Mouse (Mus musculus): ENCODE results near the gene Hmgcs2. TPM values are rescaled to one million over a fixed set of nuclear protein-coding genes. Genes with fewer than 3 reads are reported as not detected.

Hmgcs2 gene
- total and polyA plus RNA-seq, 3 experiments: not detected

- H3K27ac ChIP-seq (ENCODE audit: insufficient read depth, low read depth): no peak overlapping the region
- in situ Hi-C loops (cut with MboI; ENCODE audit: low pct_ligation_motif_present, low pct_unique_long_range_greater_than_20kb, low sequenced_read_pairs) (no loop called here), dilution Hi-C loops (cut with MboI; ENCODE audit: extremely low pct_ligation_motif_present, extremely low pct_unique_long_range_greater_than_20kb, low sequenced_read_pairs) (no loop called here)
Measured at GRCm38 (mm10) chr3:98300266-98300665, 20.0 kb downstream of the Hmgcs2 start.

GRCm38 (mm10) chr3:98301761-98302160 lies 21.5 kb downstream of the Hmgcs2 start:
- no peaks in the 10 kb centered on the region for H3K79me2 ChIP-seq (replicated peaks; ENCODE audit: control insufficient read depth, extremely low read depth, insufficient read depth, poor library complexity, severe bottlenecking)
- no peak overlapping the region for H3K27ac ChIP-seq (ENCODE audit: insufficient read depth, low read depth)
- in situ Hi-C loops (cut with MboI; ENCODE audit: low pct_ligation_motif_present, low pct_unique_long_range_greater_than_20kb, low sequenced_read_pairs) (no loop called here), dilution Hi-C loops (cut with MboI; ENCODE audit: extremely low pct_ligation_motif_present, extremely low pct_unique_long_range_greater_than_20kb, low sequenced_read_pairs) (no loop called here)
- no peaks in the 10 kb centered on the region for H3K9me3 ChIP-seq (replicated peaks; ENCODE audit: low read length)
- no peak for DNase-seq (ENCODE audit: extremely low read depth)
- no peaks in the 10 kb centered on the region for H3K36me3 ChIP-seq (replicated peaks in 1 of 2; ENCODE audit: control insufficient read depth in 1 of 2, insufficient read depth in 1 of 2, low read length in 1 of 2)
- H3K4me1 ChIP-seq (ENCODE audit: control insufficient read depth in 1 of 2, insufficient read depth in 2 of 2): no peaks in the 10 kb centered on the region
- H3K4me3 ChIP-seq (replicated peaks in 1 of 3; ENCODE audit: low read depth in 2 of 3, low read length in 2 of 3, poor library complexity in 1 of 3): no peak overlapping the region
- H3K9ac ChIP-seq (ENCODE audit: insufficient read depth, low read depth): no peak overlapping the region
- TF ChIP-seq MAX (IDR thresholded peaks at IDR 0.05; ENCODE audit: low read length) (no peak), EP300 (IDR thresholded peaks at IDR 0.05; ENCODE audit: low read length) (no peak), ELF1 (IDR thresholded peaks at IDR 0.05; ENCODE audit: low read depth, low read length) (no peak), UBTF (IDR thresholded peaks at IDR 0.05; ENCODE audit: low read depth, low read length) (no peak), NELFE (IDR thresholded peaks at IDR 0.05; ENCODE audit: low read depth, low read length) (no peak), IRF4 (IDR thresholded peaks at IDR 0.05; ENCODE audit: low read depth, low read length) (no peak), JUND (conservative IDR thresholded peaks at IDR 0.05; ENCODE audit: low read depth, low read length) (no peak), MYC (IDR thresholded peaks at IDR 0.05; ENCODE audit: low read depth, low read length) (no peak), TCF12 (IDR thresholded peaks at IDR 0.05; ENCODE audit: low read depth, low read length) (no peak), GABPA (IDR thresholded peaks at IDR 0.05; ENCODE audit: insufficient replicate concordance, low read depth, low read length) (no peak), ZMIZ1 (IDR thresholded peaks at IDR 0.05; ENCODE audit: low read depth, low read length) (no peak), CTCF (conservative IDR thresholded peaks at IDR 0.05 in 1 of 2, IDR thresholded peaks at IDR 0.05 in 1 of 2; ENCODE audit: low read depth in 2 of 2, low read length in 2 of 2) (no peak)
- H3K27me3 ChIP-seq (replicated peaks): no peaks in the 10 kb centered on the region
- H3K4me2 ChIP-seq (ENCODE audit: insufficient read depth, low read depth, poor library complexity, severe bottlenecking): no peak overlapping the region

More at GRCm38 (mm10) chr3:98300266-98300665, 20.0 kb downstream of the Hmgcs2 start:
- H3K27me3 ChIP-seq (replicated peaks): no peaks in the 10 kb centered on the region
- no peaks in the 10 kb centered on the region for H3K4me1 ChIP-seq (ENCODE audit: control insufficient read depth in 1 of 2, insufficient read depth in 2 of 2)
- no peak overlapping the region for H3K4me2 ChIP-seq (ENCODE audit: insufficient read depth, low read depth, poor library complexity, severe bottlenecking)
- H3K9me3 ChIP-seq (replicated peaks; ENCODE audit: low read length): no peaks in the 10 kb centered on the region
- TF ChIP-seq ZMIZ1 (IDR thresholded peaks at IDR 0.05; ENCODE audit: low read depth, low read length) (no peak), JUN (IDR thresholded peaks at IDR 0.05; ENCODE audit: insufficient read depth, low read depth, low read length) (no peak), EP300 (IDR thresholded peaks at IDR 0.05; ENCODE audit: low read length) (no peak), CHD1 (IDR thresholded peaks at IDR 0.05; ENCODE audit: low read depth, low read length) (no peak), KAT2A (IDR thresholded peaks at IDR 0.05; ENCODE audit: insufficient replicate concordance, low read length) (no peak), CHD2 (IDR thresholded peaks at IDR 0.05; ENCODE audit: low read length) (no peak), UBTF (IDR thresholded peaks at IDR 0.05; ENCODE audit: low read depth, low read length) (no peak), JUND (conservative IDR thresholded peaks at IDR 0.05; ENCODE audit: low read depth, low read length) (no peak), SIN3A (IDR thresholded peaks at IDR 0.05; ENCODE audit: low read length) (no peak), TCF12 (IDR thresholded peaks at IDR 0.05; ENCODE audit: low read depth, low read length) (no peak), USF2 (conservative IDR thresholded peaks at IDR 0.05; ENCODE audit: low read depth, low read length) (no peak), IRF4 (IDR thresholded peaks at IDR 0.05; ENCODE audit: low read depth, low read length) (no peak), SMC3 (IDR thresholded peaks at IDR 0.05; ENCODE audit: low read depth, low read length) (no peak), ZC3H11A (IDR thresholded peaks at IDR 0.05; ENCODE audit: low read depth, low read length) (no peak), RCOR1 (conservative IDR thresholded peaks at IDR 0.05; ENCODE audit: low read depth, low read length) (no peak), ELF1 (IDR thresholded peaks at IDR 0.05; ENCODE audit: low read depth, low read length) (no peak), MXI1 (IDR thresholded peaks at IDR 0.05; ENCODE audit: low read depth, low read length) (no peak), PAX5 (IDR thresholded peaks at IDR 0.05; ENCODE audit: low read length) (no peak)
- no peaks in the 10 kb centered on the region for H3K36me3 ChIP-seq (replicated peaks in 1 of 2; ENCODE audit: control insufficient read depth in 1 of 2, insufficient read depth in 1 of 2, low read length in 1 of 2)
- no peaks in the 10 kb centered on the region for H3K79me2 ChIP-seq (replicated peaks; ENCODE audit: control insufficient read depth, extremely low read depth, insufficient read depth, poor library complexity, severe bottlenecking)
- no peak for DNase-seq (ENCODE audit: extremely low read depth)
- no peak overlapping the region for H3K4me3 ChIP-seq (replicated peaks in 1 of 3; ENCODE audit: low read depth in 2 of 3, low read length in 2 of 3, poor library complexity in 1 of 3)
- H3K9ac ChIP-seq (ENCODE audit: insufficient read depth, low read depth): no peak overlapping the region

Data from CH12.LX (cell line).